Mouse (Mus musculus): ENCODE results near the gene Rab3a.

DNA sequence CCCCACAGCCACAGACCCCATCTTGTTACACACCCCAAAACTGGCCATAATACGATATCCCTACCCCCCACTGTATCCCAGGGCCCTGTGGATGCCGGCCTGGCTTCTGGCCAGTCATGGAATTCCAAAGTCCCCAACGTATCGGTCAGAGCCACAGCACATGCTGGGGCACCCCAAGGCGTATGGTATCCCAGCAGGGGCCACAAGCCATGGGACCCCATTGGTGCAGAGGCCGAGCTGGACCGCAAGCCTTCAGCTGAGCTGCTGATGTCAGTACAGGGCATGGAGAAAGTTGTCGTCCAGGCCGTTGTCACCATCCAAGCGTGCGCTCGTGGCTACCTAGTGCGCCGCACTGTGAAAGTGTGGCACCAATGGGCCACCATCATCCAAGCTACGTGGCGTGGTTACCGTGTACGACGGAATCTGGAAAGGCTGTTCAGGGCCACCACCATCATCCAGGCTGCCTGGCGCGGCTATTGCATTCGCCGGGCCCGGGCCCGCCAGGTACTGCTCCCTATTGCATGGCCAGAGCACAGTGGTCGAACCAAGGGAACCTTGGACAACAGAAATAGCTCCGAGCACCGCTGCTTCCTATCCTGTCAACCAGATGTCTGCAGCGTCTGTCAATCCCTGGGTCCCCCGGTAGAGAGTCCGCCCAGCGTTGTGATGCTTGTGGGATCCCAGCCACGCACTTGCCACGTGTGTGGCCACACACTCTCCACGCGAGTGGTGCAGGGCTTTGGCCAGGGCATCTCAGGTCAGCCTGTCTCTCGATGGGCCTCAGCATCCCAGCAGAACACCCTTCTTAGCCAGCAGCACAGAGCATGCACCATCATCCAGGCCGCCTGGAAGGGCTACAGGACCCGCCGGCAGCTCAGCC, 37.7 kb upstream of the Rab3a start:
- TF ChIP-seq ZNF384 (IDR thresholded peaks at IDR 0.05; ENCODE audit: low read depth, low read length): no peak
- TF ChIP-seq HCFC1 (IDR thresholded peaks at IDR 0.05; ENCODE audit: borderline replicate concordance, insufficient read depth, low read length): no peak
- no peak for TF ChIP-seq MAFK (IDR thresholded peaks at IDR 0.05; ENCODE audit: insufficient read depth, low read depth, low read length)
- TF ChIP-seq CHD2 (IDR thresholded peaks at IDR 0.05; ENCODE audit: low read depth, low read length): no peak
- no peak for TF ChIP-seq ZC3H11A (IDR thresholded peaks at IDR 0.05; ENCODE audit: borderline replicate concordance, low read depth, low read length)
